Mouse (Mus musculus): Measurements from ENCODE around the gene Lrrc49.

- TF ChIP-seq CTCF (IDR thresholded peaks at IDR 0.05; ENCODE audit: low read depth) (no peak), EP300 (IDR thresholded peaks at IDR 0.05; ENCODE audit: low read depth) (no peak)
Measured at GRCm38 (mm10) chr9:60595406-60595805, 92.6 kb downstream of the Lrrc49 start.
